Mouse (Mus musculus) bone marrow macrophage, adult 2 months (primary cell): ENCODE data around the gene Abhd2.

Experiments used
- CTCF ChIP-seq: IDR thresholded peaks from 2 replicates; pipeline ENCODE4 v1.5.1; 2012; ENCODE audit warnings: low read depth, mild to moderate bottlenecking, low read length, moderate library complexity
- POLR2A ChIP-seq: IDR thresholded peaks from 2 replicates; pipeline ENCODE4 v1.6.1; 2012; ENCODE audit warnings: mild to moderate bottlenecking, low read depth, low read length, borderline replicate concordance

DNA sequence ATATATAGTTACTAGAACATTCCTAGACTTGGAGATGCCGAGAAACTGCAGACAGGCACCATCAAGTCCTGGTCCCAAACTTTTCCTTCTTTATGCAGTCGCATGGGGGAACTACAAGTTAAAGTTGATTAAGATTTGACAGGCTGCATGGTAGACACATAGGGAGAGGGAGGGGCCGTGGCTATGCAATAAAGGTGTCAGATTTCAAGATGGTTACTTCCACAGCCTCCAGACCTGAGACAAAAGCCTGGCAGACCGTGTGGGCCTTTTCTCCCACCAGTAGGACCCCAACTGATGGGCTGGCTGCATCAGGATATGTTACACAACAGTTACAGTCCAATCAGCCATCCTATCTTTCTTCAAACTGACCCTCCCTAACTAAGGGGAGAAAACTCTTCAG lies 96.4 kb downstream of the Abhd2 start:
- no peak for TF ChIP-seq CTCF
- TF ChIP-seq POLR2A, result no peak
